Mouse (Mus musculus) liver (tissue): ENCODE measurements around the gene Zc3h12b.
"Not testable (repeated sequence)": the region's sequence is repeated elsewhere in the genome, so short reads cannot be mapped to it uniquely, and the experiment has no call there.

ENCODE experiments used
- DNase-seq: peaks from one replicate; pipeline ENCODE4 v3.0.0-alpha.2; 2020; ENCODE audit warnings: mixed read lengths

The Zc3h12b gene

GRCm38 (mm10) chrX:95711227-95712111 lies at the start of gene Zc3h12b:
Gene Zc3h12b (plus strand): TSS chrX:95711678.
- peak; percentile 56 for DNase-seq

DNA sequence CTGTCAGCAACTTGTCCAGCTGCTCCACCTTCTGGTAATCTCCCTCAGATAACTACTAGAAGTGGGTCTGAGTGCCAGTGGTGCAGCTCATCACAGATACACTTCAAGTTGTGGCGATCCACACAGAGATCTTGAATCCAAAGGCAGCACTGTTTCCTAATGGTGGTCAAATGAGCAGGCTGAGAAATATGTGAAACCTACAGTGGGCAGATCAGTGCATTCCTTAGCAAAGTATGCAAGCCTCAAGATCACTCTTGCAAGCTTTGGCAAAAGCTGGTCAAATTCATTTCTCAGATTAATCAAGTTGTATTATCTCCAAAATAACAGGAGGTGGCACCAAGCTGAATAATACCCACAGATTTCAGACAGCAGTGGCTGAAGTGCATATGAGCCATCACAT lies 29.3 kb upstream of the Zc3h12b start:
- no peak for DNase-seq

GRCm38 (mm10) chrX:95687119-95687518 lies 24.4 kb upstream of the Zc3h12b start:
- DNase-seq: no peak

GRCm38 (mm10) chrX:95738253-95738652 lies 26.8 kb downstream of the Zc3h12b start:
- DNase-seq: no peak

DNA sequence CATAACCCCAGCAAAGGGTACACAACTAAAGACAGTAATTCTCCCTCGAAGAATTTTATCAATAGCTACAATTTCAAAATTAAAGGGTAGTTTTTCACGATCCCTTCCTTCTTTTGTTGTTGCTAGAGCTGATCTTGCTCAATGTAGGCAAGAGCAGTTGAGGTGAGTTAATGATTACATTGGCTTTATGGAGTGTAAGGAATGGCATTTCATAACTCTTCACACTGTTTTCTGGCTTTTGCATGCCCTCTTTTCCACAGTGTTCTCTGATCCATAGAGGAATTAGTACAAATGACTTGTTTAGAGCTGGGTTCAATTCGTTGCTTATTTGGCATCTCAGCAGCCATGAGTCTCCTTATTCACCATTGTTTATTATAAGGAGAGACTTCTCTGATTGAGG lies 84.4 kb downstream of the Zc3h12b start:
- no peak for DNase-seq

DNA sequence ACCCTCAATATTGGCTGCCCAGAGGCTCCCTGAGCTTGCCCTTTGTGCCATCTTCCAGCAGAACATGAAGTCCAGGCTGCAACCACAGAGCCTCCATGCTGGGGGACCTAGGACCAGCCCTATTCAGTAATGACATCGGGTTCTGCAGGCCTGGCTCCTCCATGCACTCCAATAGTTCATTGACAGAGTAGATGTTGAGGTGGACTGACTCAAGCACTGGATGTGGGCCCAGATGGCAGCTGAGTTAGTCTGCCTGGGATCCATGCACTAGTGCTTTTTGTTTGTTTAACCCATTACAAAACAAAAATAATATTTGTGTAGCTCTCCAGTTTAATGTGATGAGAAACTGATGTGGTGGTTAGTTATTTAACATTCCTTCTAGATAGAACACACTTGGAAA lies 90.3 kb downstream of the Zc3h12b start:
- no peak for DNase-seq

- DNase-seq: no peak
These were observed 141.3 kb downstream of the Zc3h12b start for GRCm38 (mm10) chrX:95852806-95853205.

DNA sequence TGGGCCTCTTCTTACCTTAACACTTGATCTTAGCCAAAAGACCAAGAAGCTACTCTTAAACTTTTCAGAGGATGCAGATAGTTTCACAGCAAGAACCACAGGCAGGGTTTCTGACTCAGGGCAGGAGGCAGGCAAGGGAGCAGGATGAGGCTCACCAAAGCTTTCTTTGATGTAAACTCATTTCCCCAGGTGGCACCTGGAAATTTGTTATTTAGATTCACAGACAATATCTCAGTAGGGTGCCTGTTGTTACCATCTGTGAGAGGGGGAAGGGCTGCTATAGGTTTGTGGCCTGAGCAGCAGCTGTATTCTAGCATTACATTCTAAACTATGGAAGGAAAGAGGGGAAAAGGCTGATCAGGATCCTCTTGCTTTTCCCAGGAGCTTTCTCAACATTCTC lies 169.6 kb downstream of the Zc3h12b start:
- DNase-seq: no peak

- no peak for DNase-seq
These were observed 191.2 kb downstream of the Zc3h12b start for GRCm38 (mm10) chrX:95902716-95903115.

DNA sequence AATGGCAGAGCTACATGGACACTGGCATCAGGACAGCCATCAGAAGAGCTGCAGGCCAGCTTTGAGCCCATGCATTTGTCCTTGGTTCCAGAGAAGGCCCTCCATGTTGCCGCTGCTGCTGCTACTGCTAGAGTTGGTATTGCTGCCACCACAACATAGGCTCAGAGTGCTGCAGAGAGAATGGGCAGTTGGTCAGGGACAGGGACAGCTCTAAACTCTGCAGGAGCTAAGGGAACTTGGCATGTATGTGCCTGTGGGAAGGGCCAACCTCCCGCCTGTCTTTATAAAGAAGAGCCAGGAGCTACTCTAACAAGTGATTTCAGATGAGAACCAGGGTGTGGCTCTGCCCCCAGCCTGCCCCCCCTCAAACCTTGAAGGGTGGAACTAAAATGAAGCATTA lies 224.0 kb downstream of the Zc3h12b start:
- no peak for DNase-seq

DNA sequence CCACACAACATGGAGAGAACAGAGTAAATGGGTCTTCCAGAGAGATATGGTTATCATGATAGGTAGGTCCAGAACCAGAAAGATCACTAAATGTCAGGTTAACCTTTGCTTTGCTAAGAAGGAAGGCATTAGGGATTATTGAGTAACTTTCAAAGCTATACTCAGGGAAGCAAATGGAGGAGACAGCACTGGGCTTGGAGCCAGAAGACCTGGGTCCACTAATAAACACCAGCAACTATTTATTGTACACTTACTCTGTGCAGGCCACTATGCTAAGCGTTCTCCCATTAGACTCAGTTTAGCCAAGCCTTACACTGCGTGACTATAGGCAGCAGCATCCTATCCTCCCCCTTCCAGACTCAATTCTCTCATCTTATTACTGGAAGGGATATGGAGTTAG lies 234.0 kb downstream of the Zc3h12b start:
- DNase-seq: no peak

GRCm38 (mm10) chrX:95948135-95948534 lies 236.7 kb downstream of the Zc3h12b start:
- no peak for DNase-seq

GRCm38 (mm10) chrX:95950776-95951175 lies 239.3 kb downstream of the Zc3h12b start:
- peak; percentile 22 for DNase-seq

DNA sequence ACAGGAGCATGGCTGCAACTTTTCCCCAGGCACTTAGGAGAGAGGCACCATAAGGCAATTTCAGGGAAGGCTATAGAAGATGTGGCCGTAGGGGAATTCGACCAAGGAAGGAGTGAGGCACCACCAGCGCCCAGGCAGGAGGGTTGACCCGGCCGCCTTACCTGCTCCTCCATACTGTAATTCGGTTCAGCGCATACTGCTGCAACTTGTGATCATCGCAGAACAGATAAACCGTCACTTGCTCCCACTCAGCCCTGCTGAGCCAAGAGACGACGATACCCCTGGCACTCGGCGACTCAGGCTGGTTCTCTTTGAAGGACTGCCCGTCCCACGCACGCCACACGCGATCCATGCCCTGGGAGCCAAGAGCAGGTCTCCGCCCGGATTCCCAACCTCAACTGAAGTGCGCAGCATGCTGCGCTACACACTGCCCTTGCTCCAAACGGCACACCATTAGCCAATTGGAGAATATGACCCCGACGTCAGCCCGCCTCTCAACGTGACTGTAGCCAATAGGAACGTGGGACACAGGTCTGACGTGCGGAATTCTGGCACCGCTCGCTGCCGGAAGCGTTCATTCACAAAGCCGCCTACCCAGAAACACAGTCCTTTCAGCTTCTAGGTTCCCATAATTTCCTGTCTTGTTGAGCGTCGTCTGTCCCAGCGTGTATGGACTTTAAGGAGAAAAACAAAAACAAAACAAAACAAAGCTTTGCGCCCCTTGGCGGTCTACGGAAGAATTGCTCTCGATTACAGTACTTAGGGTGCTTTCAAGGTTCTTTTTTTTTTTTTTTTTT lies 245.2 kb downstream of the Zc3h12b start, which contains the start of gene Las1l:
TSS of gene Las1l (minus strand) at position 466 of the 797 bp plus-strand sequence.
- DNase-seq: peak; percentile 90

- not testable (repeated sequence) for DNase-seq
These were observed 246.0 kb downstream of the Zc3h12b start for GRCm38 (mm10) chrX:95957461-95957860.

GRCm38 (mm10) chrX:95963366-95963765 lies 251.9 kb downstream of the Zc3h12b start:
- no peak for DNase-seq

- no peak for DNase-seq
These were observed 253.6 kb downstream of the Zc3h12b start for GRCm38 (mm10) chrX:95965036-95965435.

DNA sequence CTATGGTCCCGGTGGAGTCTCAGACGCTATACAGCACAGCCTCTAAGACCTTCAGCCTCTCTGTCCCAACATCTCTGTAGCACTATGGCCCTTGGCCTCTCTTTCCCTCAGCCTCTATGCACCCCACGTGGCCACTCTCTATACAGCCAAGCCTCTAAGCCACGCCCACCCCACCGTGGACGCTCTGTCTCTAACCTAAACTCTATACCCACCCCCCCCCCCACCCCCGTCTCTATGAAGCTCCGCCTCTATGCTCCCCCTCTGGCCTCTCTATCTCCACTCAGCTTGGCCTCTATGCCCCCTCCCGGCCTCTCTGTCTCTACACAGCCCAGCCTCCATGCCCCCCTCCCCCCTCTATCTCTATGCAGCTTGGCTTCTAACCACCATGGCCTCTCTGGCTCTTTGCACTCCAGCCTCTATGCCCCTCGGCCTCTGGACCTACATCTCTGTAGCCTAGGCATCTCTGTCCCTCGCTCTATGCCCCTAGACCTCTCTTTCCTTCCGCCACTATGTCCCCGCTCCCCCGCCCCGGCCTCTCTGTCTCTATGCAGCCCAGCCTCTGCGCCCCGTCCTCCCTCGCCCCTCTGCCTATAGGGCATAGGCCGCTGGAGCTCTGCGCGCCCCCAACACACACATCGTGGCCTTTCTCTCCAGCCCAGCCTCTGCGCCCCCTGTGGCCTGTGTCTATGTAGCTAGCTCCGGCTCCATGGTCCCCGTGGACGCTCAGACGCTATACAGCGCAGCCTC lies 256.5 kb downstream of the Zc3h12b start:
- DNase-seq: peak; percentile 87

- peak; percentile 90 for DNase-seq
These were observed 257.1 kb downstream of the Zc3h12b start for GRCm38 (mm10) chrX:95968594-95968965.

DNA sequence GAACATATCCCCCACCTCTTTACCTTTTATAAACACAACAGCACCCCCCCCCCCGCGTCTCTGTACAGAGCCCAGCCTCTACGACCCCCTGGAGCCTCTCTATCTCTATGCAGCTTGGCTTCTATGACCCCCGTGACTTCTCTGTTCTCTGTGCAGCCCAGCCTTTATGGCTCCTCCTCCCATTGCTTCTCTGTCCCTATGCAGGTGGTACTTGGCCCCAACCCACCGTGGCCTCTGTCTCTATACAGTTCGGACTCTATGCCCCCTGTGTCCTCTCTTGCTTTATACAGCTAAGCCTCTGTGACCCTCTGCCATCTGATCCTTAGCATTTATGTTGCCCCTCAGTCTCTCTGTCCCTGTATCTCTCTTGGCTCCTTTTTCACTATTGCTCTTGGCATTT lies 257.6 kb downstream of the Zc3h12b start:
- DNase-seq: no peak

DNA sequence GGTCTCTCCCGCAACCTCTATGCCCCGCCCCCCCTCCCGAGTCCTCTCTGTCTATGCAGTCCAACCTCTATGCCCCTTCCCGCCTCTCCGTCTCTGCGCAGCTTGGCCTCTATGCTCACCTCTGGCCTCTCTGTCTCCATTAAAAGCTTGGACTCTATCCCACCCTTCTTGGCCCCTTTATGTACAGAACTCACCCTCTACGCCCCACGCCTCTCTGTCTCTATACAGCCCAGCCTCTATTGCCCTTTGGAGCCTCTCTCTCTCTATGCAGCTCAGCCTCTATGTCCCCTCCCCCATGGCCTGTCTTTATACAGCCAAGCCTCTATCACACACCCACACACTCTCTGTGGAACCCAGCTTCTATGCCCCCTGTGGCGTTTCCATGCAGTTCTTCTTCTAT lies 258.5 kb downstream of the Zc3h12b start:
- peak; percentile 14 for DNase-seq
